Mouse (Mus musculus): ENCODE data around the gene Gpnmb. TPM values are rescaled to one million over a fixed set of nuclear protein-coding genes. Genes with fewer than 3 reads are reported as not detected.

Gene Gpnmb
- polyA plus RNA-seq, 1 experiment from 2014 or later = 0.23 TPM

DNA sequence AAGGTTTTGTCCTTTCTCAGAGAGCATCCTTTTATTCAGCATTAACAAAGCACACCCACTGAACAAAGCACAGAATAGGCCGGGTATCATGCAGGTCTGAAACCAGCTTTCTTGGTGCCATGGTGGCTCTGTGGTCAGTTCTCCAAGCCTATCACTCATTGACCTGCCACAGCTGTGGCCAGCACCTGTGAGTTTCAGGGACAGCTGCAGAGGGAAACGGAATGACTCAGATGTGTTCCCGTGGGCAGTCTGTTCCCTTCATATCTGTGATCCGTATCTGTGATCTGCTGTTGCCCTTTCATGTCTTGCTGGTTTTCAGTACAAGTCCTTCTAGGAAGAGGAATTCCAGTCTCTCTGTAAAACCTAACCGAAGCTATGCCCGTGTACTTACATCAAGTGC lies 10.2 kb downstream of the Gpnmb start:
- no peaks in the 10 kb centered on the region for H3K9me3 ChIP-seq (replicated peaks)
- H3K36me3 ChIP-seq = no peaks in the 10 kb centered on the region
- no peak for DNase-seq (ENCODE audit: low spot score)
- no peaks in the 10 kb centered on the region for H3K4me1 ChIP-seq
- H3K27me3 ChIP-seq (ENCODE audit: low read depth, poor library complexity, severe bottlenecking) = no peaks in the 10 kb centered on the region
- WGBS = 84% methylated on average over 6 of the region's 6 CpGs
- H3K4me3 ChIP-seq = no peak overlapping the region
- H3K27ac ChIP-seq = no peak overlapping the region

DNA sequence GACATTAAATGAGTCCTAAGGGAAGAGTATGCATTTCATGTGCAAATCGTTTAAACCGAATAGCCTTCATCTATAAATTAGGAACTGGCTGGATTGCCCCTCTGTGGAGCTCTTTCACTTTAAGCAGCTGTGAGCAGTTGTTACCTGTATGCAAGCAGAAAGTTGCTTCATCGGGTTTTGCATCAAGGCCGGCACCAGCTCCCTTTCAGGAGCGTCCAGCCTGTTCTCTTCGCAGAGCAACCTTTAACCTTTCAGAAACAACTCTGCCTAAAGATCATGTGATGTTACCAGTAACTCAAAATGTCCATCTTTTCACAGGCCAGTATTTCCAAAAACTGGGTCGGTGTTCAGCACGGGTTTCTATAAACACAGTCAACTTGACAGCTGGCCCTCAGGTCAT lies 10.6 kb downstream of the Gpnmb start:
- WGBS = 87% methylated on average over 8 of the region's 8 CpGs
- no peaks in the 10 kb centered on the region for H3K4me1 ChIP-seq
- no peak overlapping the region for H3K4me3 ChIP-seq
- H3K9me3 ChIP-seq (replicated peaks) = no peaks in the 10 kb centered on the region
- DNase-seq (ENCODE audit: low spot score) = no peak
- no peaks in the 10 kb centered on the region for H3K36me3 ChIP-seq
- no peak overlapping the region for H3K27ac ChIP-seq
- no peaks in the 10 kb centered on the region for H3K27me3 ChIP-seq (ENCODE audit: low read depth, poor library complexity, severe bottlenecking)

DNA sequence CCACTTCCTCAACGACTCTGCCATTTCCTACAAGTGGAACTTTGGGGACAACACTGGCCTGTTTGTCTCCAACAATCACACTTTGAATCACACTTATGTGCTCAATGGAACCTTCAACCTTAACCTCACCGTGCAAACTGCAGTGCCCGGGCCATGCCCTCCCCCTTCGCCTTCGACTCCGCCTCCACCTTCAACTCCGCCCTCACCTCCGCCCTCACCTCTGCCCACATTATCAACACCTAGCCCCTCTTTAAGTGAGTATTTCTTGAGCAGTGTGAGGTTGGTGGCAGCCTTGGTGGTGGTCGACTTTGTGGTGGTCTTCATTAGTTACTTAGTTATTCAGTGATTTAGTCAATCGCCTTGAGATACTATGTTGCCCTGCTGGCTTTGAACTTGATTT lies 11.5 kb downstream of the Gpnmb start:
- no peaks in the 10 kb centered on the region for H3K4me1 ChIP-seq
- WGBS = 68% methylated on average over 10 of the region's 10 CpGs
- H3K9me3 ChIP-seq (replicated peaks) = no peaks in the 10 kb centered on the region
- H3K4me3 ChIP-seq = no peak overlapping the region
- no peak overlapping the region for H3K27ac ChIP-seq
- DNase-seq (ENCODE audit: low spot score) = no peak
- no peaks in the 10 kb centered on the region for H3K36me3 ChIP-seq
- no peaks in the 10 kb centered on the region for H3K27me3 ChIP-seq (ENCODE audit: low read depth, poor library complexity, severe bottlenecking)

DNA sequence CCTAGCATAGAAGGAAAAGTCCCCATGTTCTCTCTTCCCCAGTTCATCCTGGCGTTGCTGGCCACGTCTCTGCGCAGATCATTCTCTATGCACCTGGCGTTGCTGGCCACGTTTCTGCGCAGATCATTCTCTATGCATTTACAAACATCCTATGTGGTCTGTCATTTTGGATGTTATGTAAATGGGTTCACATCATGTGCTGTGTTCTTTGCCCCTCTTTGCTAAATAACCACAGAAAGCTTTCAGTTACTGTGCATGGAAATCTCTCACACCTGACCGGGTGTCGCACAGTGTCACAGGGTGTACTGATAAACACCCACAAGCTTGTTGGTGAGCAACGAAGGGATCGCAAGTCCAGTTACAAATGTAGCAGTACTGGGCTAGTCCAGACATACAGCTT lies 12.0 kb downstream of the Gpnmb start:
- H3K27me3 ChIP-seq (ENCODE audit: low read depth, poor library complexity, severe bottlenecking) = no peaks in the 10 kb centered on the region
- no peaks in the 10 kb centered on the region for H3K36me3 ChIP-seq
- H3K27ac ChIP-seq = no peak overlapping the region
- H3K9me3 ChIP-seq (replicated peaks) = no peaks in the 10 kb centered on the region
- 90% methylated on average over 10 of the region's 10 CpGs for WGBS
- H3K4me1 ChIP-seq = no peaks in the 10 kb centered on the region
- DNase-seq (ENCODE audit: low spot score) = no peak
- no peak overlapping the region for H3K4me3 ChIP-seq

DNA sequence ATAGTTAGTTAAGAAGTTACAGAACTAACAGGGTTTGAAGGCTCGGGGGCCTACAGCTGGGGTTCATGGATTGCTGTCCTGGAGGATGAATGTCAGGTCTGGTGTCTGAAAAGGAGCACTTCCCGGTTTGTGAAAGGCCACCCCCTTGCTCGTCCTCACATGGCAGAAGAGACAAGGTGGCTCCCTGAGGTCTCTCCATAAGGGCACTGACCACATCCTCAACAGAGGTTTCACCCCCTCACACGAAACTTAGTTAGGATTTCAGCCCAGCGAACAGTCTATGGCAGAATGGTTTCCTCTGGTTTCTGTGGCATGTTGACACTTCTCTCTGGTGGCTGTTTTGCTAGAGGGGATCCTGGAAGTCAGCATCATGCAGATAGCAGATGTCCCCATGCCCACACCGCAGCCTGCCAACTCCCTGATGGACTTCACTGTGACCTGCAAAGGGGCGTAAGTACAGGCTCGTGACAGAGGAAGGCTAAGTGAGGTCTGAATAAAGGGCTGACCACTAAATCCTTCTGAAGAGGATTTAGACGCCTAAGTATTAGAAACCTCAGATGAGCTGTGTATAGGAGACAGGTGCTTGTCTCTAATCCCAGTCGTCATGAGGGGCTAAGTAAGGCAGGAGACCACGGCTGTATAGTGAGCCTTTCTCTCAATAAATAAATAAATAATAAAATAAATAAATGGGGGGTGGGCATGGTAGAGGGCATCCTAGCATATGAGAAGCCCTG lies 14.5 kb downstream of the Gpnmb start:
- Histone ChIP-seq H3K4me3 (no peak overlapping the region), H3K27ac (no peak overlapping the region), H3K36me3 (no peaks in the 10 kb centered on the region), H3K27me3 (ENCODE audit: low read depth, poor library complexity, severe bottlenecking) (no peaks in the 10 kb centered on the region), H3K4me1 (peaks cover 6% of the 10 kb centered on the region; the same call in 1 of the 2 replicates), H3K9me3 (replicated peaks) (no peaks in the 10 kb centered on the region)
- WGBS = 84% methylated on average over 11 of the region's 11 CpGs
- no peak for DNase-seq (ENCODE audit: low spot score)

DNA sequence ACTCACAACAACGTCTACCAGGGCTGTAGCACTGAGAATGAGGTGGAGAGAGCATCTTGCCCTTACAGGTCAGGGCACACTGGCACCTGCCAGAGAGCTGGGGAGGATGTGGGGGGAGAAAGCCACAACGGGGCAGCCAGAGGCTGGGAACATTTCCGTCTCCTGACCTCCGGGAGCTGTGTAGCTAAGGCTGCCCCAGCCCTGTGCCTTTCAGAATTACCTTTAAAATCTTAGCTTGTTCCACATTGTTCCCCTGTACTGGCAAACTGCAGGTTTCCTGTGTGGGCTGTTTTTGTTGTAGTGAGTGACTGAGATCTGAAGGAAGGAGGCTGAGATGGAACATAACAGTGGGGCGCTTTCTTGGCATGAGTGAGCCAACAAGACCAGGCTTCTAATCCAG lies 15.8 kb downstream of the Gpnmb start:
- Histone ChIP-seq H3K4me1 (peaks cover 6% of the 10 kb centered on the region; the same call in 1 of the 2 replicates), H3K27me3 (ENCODE audit: low read depth, poor library complexity, severe bottlenecking) (no peaks in the 10 kb centered on the region), H3K4me3 (no peak overlapping the region), H3K36me3 (no peaks in the 10 kb centered on the region), H3K9me3 (replicated peaks) (no peaks in the 10 kb centered on the region), H3K27ac (no peak overlapping the region)
- no peak for DNase-seq (ENCODE audit: low spot score)
- 78% methylated on average over 5 of the region's 5 CpGs for WGBS

DNA sequence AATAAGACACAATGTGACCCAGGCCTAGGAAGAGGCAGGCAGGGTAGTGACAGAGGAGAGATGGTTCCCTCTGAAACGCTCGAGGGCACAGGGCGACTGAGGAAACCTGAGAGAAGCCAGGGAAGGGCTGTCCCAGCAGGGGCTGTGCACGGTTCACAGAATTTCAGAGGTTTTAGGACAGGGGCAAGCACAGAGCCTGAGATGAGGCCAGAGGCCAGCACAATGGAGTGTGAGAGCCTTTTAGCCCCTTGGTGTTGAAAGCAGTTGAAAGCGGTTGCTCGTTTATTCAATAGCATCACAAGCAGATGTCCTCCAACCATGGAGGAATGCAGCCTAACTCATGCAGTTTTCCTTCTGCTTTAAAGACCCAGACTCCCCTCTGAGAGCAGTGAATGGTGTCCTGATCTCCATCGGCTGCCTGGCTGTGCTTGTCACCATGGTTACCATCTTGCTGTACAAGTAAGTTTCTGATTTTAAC lies 18.9 kb downstream of the Gpnmb start:
- Histone ChIP-seq H3K9me3 (replicated peaks) (no peaks in the 10 kb centered on the region), H3K27ac (no peak overlapping the region), H3K27me3 (ENCODE audit: low read depth, poor library complexity, severe bottlenecking) (no peaks in the 10 kb centered on the region), H3K4me1 (peaks cover 6% of the 10 kb centered on the region; the same call in 1 of the 2 replicates), H3K36me3 (no peaks in the 10 kb centered on the region), H3K4me3 (no peak overlapping the region)
- DNase-seq (ENCODE audit: low spot score) = no peak
- WGBS = 15% methylated on average over 7 of the region's 7 CpGs

DNA sequence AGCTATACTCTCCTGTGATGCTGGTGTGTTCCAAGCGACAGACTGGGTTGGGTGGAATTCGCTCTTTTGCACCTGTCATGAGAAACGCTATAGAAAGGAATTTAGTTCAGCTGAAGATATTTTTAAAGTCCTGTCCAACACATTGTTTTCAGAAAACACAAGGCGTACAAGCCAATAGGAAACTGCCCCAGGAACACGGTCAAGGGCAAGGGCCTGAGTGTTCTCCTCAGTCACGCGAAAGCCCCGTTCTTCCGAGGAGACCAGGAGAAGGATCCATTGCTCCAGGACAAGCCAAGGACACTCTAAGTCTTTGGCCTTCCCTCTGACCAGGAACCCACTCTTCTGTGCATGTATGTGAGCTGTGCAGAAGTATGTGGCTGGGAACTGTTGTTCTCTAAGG lies 19.7 kb downstream of the Gpnmb start:
- H3K4me1 ChIP-seq = peaks cover 6% of the 10 kb centered on the region; the same call in 1 of the 2 replicates
- 93% methylated on average over 9 of the region's 9 CpGs for WGBS

DNA sequence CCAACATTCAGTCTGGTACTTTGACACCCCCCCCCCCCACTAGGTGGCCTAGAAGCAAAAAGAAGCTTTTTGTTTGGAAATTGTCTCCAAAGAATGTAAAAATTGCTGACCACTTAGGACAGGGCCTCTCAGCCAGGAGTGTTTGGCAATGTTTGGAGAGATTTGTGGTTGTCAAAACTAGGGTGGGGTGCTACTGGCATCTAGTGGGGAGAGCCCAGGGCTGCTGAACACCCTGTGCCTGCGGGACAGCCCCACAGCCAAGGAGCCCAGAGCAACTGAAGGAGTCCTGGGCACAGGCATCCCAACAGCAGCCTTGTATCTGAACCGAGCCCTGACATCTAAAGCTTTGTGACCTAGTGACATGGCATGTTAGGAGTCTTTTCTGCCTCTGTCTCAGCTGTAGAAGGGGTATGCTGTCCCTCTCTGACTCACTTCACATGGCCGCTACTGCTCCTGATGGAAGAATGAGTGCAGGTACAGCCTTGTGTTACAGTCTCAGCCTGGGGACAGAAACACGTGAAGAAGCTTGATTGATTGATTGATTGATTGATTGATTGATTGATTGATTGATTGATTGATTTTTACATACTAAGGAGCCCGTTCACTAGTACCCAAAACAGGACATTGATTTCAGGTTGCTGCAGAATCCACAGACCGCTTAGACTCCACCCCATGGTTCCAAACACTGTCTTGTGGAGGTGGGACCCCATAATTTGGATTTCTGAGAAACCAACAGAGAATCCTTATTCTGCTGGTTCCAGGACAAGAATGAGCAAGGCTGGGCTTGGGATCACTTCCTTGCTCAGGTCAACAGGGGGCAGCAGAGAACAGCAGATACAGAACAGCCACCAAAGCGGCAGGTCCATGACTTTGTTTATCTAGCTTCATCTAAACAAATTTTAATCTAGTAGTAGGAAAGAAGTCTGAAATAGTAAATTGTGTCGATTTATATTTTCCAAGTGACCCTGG lies 21.0 kb downstream of the Gpnmb start:
- Histone ChIP-seq H3K36me3 (no peaks in the 10 kb centered on the region), H3K27me3 (ENCODE audit: low read depth, poor library complexity, severe bottlenecking) (no peaks in the 10 kb centered on the region), H3K4me3 (no peak overlapping the region), H3K9me3 (replicated peaks) (no peaks in the 10 kb centered on the region), H3K4me1 (peaks cover 6% of the 10 kb centered on the region; the same call in 1 of the 2 replicates), H3K27ac (no peak overlapping the region)
- DNase-seq (ENCODE audit: low spot score) = peak; percentile 71
- 46% methylated on average over 8 of the region's 8 CpGs for WGBS

More for the DNA sequence above, 19.7 kb downstream of the Gpnmb start:
- no peak overlapping the region for H3K27ac ChIP-seq
- H3K36me3 ChIP-seq = no peaks in the 10 kb centered on the region
- no peak overlapping the region for H3K4me3 ChIP-seq
- no peaks in the 10 kb centered on the region for H3K9me3 ChIP-seq (replicated peaks)
- no peak for DNase-seq (ENCODE audit: low spot score)
- no peaks in the 10 kb centered on the region for H3K27me3 ChIP-seq (ENCODE audit: low read depth, poor library complexity, severe bottlenecking)

DNA sequence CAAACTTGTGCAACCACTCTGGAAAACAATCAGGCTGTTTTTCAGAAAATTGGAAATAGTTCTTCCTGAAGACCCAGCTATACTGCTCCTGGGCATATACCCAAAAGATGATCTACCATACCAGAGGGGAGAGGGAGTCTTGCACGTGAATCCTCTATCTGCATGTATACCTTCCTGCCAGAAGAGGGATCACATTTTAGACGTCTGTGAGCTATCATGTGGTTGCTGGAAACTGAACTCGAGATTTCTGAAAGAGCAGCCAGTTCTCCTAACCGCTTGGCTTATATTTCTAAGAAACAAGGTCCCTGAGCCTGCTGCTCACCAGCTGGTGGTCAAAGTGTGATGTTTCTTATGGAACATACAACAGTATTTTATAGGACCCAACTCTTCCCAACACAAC lies 32.0 kb downstream of the Gpnmb start:
- Histone ChIP-seq H3K36me3 (no peaks in the 10 kb centered on the region), H3K9me3 (replicated peaks) (no peaks in the 10 kb centered on the region), H3K27ac (no peak overlapping the region), H3K27me3 (ENCODE audit: low read depth, poor library complexity, severe bottlenecking) (no peaks in the 10 kb centered on the region), H3K4me1 (peaks cover 4% of the 10 kb centered on the region), H3K4me3 (no peak overlapping the region)
- WGBS = 50% methylated on average over 4 of the region's 4 CpGs
- no peak for DNase-seq (ENCODE audit: low spot score)

DNA sequence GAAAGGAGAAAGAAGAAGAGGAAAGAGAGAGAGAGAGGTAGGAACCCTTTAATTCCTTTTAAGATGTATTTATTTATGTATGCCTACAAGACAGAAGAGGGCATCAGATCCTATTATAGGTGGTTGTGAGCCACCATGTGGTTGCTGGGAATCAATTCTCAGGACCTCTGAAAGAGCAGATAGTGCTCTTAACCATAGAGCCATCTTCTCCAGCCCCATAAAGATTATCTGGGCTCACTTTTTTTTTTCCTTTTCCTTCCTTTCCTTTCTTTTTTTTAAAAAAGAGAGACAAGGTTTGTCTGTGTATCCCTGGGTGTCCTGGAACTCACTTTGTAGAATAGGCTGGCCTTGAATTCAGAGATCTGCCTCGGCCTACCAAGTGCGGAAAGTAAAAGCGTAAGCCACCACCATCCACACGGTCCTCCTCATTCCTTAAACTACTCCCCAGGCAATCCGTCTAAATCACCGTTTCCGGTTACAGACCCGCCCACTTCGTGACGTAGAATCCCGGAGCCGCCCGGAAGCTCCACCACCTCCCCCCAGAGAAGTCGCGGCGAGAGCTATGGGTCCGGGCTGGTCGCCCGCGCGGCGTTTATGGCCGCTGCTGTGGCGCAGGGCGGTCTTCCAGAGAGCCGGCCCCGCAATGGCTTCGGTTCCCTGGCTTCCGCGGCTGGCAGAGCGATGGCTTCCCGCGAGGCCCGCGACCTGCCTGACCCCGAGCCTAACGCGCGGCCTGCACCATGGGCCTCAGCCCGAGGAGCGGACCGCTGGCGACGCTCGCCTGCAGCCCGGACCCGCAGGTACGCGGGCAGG lies 37.2 kb downstream of the Gpnmb start, which contains the start of gene Malsu1:
Gene Malsu1, plus strand, starts transcription at position 492 of the 813 bp plus-strand sequence.
- peaks cover 13% of the 10 kb centered on the region for H3K4me1 ChIP-seq
- H3K9me3 ChIP-seq (replicated peaks) = no peaks in the 10 kb centered on the region
- H3K27me3 ChIP-seq (ENCODE audit: low read depth, poor library complexity, severe bottlenecking) = no peaks in the 10 kb centered on the region
- WGBS = under 1% methylated on average over 49 of the region's 49 CpGs
- H3K4me3 ChIP-seq = peak within 1 kb of the TSS; percentile 78
- peaks cover 12% of the 10 kb centered on the region for H3K36me3 ChIP-seq
- DNase-seq (ENCODE audit: low spot score) = peak; percentile 97
- H3K27ac ChIP-seq = peak within 1 kb of the TSS; percentile 93

DNA sequence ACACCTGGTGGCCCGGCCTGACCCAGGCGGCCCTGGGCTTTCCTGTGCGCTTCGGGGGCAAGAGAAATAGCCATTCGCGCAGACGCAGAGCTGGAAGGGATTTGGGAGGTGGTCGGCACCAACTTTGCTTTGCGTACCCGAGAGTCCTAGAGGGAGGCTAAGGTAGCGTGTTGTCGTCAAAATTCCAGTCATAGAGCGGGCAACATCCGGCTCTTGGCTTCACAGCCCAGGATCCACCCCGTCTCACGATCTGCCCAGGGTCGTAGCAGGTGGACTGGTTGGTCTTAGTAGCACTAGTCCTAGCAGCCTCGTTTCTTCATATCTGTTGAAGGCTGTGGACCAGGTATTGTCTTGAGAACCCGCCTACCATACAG lies 37.8 kb downstream of the Gpnmb start:
- H3K4me1 ChIP-seq = peaks cover 13% of the 10 kb centered on the region
- no peaks in the 10 kb centered on the region for H3K9me3 ChIP-seq (replicated peaks)
- no peak for DNase-seq (ENCODE audit: low spot score)
- H3K27me3 ChIP-seq (ENCODE audit: low read depth, poor library complexity, severe bottlenecking) = no peaks in the 10 kb centered on the region
- H3K27ac ChIP-seq = peak overlapping the region; percentile 93
- 4% methylated on average over 19 of the region's 19 CpGs for WGBS
- H3K4me3 ChIP-seq = peak overlapping the region; percentile 78
- peaks cover 17% of the 10 kb centered on the region for H3K36me3 ChIP-seq
